Mouse (Mus musculus) kidney, adult 8-10 months (tissue): ENCODE measurements around the gene Hist4h4.
"Not testable (repeated sequence)": the region's sequence is repeated elsewhere in the genome, so short reads cannot be mapped to it uniquely, and the experiment has no call there.

Source experiments
- DNase-seq, 2 experiments: peaks; one replicate each; pipeline ENCODE4 v3.0.0; 2022

Hist4h4 gene

DNA sequence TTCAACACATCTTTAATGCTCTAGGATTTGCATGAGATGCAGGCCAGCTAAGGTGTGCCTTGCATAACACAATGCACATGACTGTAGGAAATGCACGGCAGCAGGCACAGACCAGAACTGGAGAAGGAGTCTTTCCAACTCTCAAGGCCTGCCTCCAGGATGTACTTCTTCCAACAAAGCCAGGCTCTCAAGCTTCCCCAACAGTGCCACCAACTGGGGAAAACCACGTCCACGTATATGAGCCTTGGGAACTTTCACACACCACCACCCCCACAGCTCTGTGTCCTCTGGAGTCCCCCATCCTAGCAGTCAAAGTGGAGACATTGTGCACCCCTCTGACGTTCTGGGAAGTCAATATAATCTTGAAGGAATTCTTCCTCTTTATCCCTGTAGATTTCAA is 8.9 kb upstream of the Hist4h4 start:
- no peak for DNase-seq

DNA sequence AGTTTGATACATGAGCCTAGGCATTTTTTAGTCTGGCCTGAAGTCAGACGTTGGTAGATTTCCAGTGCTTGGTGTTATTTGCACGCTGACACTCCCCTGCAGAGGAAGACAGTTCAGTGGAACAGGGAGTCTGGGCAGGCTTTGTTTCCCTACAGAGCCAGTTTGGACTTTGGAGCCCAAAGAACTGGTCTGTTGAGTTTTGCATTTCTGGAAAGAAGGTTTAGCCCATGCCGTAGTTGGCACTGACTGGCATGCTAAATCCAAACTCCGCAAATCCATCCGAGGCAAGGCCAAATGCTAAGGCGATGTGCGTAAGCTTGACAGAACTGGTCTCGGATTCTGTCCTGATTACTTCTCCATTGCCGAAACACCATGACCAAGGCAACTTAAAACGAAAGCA is 7.0 kb upstream of the Hist4h4 start:
- DNase-seq, result peak; percentile 62 to 76

DNA sequence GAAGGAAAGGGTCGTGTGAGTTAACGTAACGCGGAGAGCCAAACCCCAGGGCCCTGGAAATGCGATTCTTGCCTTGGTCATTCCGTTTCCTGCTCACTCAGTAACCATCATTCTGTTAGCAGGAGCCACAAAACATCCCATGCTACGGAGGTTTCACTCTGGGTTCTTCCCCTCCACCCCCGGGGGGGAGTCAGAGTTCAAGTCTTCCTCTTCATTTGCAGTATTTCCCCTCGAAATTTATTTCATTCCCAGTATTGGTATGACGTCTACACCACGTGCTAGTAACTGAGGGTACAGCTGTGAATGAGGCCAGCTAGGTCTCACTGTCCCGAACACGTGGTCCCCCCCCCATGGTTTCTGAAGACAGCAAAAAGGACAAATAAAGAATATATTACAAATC is 5.5 kb upstream of the Hist4h4 start:
- DNase-seq, result no peak

DNA sequence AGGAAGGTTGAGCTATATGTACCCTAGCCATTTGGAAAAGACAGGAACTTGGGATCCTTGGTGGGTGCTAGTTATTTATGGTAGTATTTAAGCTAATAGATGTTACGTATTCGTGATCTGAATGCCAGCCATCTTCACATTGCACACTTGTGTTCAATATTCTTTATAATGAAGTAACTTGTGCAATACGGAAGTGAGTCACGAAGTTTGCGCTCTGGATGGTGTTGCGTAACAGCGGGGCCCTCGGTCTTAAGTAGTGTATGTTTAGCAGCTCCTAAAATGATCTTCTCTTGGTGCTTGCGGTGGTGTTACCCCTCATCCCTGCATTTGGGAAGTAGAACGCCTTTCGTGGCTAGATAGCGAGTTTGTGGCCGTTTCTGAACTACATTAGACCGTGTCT is 4.9 kb upstream of the Hist4h4 start:
- DNase-seq, result peak; percentile 45 to 47

DNA sequence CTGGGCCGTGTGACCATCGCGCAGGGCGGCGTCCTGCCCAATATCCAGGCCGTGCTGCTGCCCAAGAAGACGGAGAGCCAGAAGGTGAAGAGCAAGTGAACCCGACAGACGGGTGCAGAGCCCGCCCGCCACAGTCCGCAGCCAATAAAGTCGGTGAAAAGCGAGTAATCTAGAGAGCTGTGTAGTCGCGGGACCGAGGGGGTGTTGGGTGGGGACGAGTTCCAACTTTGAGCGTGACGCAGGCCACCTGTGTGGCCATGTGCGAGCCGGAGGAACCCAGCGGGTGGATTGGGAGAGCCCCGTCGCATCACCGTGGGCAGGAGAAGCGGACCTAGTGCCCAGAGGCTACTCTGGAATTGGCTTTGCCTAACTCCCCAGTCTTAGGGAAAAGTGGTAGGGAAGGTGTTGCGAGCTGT is 4.4 kb upstream of the Hist4h4 start:
- peak in 1 of 2 experiments; percentile 41 for DNase-seq

DNA sequence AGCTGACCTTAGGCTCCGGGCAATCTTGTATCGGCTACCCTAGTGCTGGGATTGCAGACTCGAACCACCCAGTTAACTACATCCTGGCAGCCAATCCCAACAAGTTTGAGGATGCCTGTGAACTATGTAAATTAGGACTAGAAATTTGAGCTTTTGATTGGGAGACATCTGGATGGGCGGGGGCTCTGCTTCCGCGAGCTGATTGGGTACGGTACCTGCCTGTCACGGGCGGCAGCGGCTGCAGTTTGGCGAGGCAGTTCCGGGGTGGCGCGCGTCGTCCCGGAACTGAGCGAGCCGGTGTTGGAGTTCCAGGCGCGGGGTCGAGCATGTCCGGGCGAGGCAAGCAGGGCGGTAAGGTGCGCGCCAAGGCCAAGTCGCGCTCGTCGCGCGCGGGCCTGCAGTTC is 3.8 kb upstream of the Hist4h4 start, which contains the start of gene H2afj:
Gene H2afj, plus strand, starts transcription at position 231 of the 404 bp plus-strand sequence.
- DNase-seq, result peak; percentile 98

DNA sequence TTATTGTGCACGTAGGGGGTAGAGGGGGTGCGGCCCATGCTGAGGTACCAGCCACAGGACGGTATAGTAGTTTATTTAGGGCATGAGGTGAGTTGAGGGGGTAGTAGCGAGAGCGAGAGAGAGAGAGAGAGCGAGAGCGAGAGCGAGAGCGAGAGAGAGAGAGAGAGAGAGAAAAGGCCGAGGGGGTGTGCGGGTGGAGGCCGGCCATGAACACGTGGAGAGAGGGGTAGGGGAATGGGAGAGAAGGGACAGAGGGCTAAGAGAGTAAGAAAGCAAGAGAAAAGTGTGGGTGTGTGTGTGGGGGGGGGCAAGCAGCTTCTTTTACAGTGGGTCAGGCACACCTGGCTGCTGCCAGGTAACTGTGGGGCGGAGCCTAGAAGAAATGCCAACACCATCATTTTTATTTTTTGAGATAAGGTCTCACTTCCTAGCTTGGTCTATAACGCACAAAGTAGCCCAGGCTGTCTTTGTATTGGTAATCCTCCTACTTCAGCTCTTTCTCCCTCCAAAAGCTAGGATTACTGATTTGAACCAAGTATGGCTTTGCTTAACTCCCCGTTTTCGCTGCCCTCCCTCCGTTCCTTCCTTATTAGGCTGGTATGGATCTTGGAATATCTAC is 3.3 kb upstream of the Hist4h4 start:
- no peak for DNase-seq

DNA sequence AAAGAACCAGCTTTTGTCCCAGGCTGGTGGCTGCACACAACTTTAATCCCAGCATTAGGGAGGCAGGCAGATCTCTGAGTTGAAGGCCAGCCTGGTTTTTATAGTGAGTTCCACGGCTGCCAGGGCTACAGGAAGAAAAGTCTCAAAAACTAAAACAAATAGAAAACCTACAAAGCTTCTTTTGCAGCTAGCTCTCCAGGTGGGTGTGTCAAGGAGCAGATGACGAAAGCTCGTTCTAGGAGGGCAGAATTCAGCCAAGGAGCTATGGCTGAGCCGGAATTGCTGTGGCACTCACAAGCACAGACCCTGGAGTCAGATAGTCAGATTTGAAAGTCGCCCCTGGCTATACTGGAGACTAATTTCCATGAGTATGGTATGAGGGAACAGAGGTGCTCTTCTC is 2.6 kb upstream of the Hist4h4 start:
- DNase-seq, result no peak

DNA sequence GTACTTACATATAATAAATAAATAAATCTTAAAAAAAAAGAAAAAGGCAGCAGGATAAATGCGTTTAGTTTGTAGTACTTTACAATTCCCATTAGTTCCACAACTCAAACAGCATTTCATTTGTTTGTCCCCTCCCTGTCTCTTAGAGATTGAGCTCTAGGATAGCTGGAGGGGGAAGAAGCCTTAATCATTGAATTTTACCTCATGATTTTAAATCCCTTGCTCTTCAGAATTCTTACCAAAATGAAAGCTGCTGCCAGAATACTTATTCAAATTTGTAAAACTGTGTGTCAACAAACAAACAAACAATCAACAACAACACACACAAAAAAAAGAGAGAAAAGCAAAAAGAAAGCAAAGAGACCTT is 1.2 kb upstream of the Hist4h4 start:
- no peak for DNase-seq

DNA sequence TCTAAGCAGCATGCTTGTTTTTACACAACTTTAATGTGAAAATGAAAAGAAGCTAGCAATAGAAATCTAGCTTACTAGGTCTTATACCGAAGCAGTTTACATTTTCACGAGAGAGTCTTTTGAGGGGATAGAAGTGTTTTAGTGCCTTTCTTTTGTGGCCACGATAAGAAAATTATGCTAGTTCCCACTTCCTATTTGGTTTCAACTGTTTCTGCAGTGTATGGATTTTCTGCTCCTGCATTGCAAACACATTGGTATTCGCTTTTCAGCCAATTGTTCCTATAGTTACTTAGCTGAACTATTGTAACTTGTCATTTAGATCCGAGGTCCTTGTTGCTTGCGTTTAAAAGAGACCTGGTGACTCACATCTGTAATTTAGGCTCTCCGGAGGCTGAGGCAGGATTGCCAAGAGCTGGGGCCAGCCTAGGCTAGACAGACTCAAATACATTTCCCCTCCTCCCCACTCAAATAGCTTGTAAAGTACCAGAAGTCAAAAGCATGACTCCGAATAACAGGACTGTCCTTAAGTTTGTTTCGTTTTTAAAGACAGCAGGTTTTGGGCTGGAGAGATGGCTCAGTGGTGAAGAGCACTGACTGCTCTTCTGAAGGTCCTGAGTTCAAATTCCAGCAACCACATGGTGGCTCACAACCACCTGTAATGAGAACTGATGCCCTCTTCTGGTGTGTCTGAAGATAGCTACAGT is 642 bp upstream of the Hist4h4 start:
- DNase-seq, result no peak

DNA sequence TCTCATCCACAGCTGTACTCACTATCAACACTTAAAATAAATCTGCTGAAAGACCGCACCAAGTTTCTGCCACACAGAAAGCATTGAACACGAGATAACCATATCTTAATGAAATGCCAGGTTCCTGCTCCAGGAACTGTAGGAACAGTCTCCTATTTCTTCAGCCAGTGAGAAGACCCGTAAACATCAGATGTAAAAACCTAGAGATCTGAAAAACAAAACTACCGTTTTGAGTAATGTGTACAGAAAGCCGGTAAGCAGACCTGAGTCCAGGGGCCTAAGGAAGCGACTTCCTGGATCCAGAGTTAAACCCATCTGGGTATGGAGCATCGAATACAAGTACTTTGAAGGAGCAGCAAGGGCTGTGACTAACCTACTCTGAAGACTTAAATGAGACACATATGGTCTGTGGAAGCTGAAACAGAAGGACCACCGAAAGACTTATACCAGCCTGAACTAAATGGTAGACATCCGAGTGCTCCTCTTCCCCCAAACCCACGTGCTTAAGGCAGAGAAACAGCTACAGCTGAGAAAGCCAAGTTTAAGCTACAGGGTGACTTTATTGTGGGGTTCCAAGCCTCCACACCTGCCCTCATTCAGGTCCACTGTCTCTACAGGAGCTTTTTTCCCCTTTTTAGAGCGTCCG is 999 bp downstream of the Hist4h4 start:
- DNase-seq, result no peak

DNA sequence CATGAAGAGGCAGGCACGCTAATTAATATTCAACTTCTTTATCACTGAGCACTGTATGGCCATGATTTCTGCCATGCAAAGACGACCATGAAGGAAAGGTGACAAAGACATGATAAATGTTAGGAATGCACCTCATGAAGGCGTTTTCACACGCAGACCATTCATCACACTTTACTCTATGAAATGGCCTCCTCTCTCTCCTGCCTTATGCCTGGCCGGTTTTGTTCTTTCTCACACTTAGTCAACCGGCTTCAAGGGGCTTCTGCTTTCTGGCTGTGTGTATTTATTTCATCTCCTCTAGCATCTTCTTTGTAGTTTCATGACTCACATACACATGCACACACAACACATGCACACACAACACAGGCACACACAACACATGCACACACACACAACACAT is 2.9 kb downstream of the Hist4h4 start:
- no peak for DNase-seq

DNA sequence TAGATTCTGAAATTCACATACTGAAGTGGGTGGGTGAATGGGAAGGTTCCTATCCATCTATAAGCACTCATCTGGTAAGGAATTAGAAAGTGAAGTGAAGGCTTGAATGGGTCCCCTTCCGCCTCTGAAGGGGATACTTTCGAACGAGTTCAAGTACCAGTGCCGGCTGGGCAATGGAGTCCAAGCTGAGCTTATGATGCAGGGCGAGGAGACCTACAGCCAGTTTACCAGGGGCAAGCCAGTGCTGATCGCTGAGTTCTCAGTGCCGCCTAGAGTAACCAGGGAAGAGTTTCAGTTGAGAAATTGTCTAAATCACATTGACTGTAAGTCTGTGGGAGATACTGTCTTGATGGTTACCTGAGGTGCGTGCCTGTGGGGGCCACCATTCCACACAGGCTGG is 3.5 kb downstream of the Hist4h4 start:
- DNase-seq, result no peak

DNA sequence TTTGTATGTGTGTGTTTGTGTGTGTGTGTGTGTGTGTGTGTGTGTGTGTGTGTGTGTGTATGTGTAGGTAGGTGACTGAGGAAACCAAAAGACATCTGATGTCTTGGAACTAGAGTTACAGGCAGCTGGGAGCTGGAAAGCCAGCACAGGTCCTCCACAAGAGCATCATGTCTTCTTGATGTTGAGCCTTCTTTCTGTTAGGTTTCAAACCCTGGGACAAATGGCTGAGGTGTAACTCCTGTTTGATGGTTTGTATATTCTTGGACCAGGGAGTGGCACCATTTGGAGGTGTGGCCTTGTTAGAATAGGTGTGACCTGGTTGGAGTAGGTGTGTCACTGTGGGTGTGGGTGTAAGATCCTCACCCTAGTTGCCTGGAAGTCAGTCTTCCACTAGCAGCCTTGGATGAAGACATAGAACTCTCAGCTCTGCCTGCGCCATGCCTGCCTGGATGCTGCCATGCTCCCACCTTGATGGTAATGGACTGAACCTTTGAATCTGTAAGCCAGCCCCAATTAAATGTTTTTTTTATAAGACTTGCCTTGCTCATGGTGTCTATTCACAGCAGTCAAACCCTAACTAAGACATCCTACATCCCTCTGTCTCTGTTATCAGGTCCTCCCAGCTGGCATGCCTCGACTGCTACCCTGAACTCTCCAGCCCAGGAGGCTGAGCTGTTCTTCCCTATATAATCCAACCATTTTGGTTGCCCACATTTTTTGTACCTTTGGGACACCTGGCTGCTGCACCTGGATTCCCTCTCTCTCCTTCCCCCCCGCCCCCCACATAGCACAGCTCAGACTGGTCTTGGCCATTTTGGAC is 6.1 kb downstream of the Hist4h4 start:
- DNase-seq, result not testable (repeated sequence)

DNA sequence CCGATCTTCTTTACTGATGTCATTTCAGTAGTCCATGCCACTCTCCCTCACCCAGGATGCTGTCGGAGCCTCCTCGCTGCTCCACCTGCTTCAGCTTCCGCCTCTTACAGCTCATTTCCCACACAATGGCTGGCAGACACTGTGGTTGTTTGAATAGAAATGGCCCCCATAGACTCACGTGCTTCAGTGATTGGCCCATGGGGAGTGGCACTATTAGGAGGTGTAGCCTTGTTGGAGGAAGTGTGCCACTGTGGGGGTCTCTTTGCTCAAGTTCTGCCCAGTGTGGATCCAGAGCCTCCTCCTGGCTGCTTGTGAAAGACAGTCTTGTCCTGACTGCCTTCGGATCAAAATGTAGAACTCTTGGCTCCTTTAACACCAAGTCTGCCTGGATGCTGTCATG is 8.4 kb downstream of the Hist4h4 start:
- no peak for DNase-seq

DNA sequence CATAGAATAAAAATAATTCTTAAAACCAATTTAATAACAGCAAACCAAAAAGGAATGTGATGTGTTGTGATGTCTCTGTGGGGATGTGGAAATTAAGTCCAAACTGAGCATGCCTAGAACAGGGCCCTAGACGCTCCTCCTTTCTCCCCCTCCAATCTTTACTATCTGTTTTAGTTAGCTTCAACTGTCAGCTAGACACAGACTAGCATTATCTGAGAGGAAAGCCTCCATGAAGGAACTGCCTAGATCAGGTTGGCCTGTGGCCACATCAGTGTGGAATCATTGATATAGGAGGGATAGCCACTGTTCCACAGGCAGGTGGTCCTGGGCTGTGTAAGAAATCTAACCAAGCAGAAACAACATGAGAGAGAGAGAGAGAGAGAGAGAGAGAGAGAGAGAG is 9.1 kb downstream of the Hist4h4 start:
- no peak for DNase-seq

DNA sequence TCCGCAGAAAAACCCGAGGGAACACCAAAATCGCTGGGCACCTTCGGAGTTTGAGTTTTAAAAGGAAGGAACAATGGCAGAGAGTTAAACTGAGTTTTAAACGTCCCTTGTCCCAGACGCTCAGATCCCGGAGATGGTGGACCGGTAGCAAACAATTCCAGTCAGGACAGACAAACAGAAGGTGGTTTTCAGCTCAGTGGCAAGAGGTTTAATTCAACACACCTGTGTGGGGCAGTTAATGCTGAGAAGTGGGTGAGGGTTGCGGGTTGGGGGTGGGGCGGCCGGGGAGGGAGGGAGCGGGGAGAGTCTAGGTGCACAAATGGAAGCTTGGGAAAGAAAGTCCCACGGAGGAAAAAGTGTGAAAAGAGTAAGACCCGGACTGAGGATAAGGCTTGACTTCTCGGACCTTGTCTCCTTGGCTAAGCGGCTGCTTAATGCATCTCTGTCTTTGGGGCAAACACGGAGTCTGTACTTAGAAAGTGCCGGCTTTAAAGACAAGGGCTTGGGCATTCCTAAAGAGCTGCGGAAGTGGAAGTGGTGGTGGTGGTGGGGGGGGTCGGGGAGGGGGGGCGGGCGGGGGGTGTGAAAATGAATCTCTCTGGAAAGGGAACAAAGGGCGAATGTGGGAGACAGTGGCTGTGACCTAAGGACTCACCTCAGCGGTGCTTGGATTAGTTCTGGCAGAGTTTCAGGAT is 10.2 kb downstream of the Hist4h4 start:
- DNase-seq, result no peak

DNA sequence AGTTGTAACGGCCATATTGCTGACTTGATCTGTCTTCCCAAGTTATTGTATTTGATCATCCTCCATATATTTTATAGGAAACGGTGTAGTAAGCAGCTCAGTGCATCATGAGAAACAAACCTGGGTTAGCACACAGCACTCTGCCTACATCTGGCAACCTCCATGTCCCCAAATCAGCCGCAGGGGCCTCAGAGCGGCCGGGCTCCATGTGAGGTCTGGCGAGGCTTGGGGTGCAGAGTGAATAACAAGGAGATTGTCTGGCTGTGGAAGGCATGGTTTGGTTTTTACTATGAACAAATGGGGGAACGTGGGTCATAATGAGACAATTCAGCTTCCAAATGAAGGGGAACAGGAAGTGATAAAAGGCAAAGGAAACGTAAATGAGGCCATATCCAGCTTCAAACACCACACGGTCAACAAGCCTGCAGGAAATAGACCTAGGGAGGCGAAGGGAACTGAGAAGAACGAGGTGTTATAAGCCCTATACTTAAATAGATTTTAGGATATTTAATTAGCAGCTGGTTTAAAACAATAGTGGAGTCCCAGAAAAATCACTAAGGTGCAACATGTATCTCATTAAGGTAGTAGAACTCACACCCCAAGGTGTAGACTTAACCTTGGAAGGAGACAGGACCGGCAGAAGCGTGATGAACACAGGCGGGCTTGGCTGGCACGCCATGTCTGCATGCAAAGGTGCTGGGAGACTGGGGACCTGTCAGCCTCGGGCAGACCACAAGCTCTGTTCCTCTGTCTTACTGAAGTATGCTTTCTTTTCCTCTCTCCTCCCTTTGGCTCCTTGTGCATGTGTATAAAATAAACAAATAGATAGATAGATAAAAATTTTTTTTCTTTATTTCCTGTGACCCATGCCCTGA is 11.1 kb downstream of the Hist4h4 start:
- no peak for DNase-seq

DNA sequence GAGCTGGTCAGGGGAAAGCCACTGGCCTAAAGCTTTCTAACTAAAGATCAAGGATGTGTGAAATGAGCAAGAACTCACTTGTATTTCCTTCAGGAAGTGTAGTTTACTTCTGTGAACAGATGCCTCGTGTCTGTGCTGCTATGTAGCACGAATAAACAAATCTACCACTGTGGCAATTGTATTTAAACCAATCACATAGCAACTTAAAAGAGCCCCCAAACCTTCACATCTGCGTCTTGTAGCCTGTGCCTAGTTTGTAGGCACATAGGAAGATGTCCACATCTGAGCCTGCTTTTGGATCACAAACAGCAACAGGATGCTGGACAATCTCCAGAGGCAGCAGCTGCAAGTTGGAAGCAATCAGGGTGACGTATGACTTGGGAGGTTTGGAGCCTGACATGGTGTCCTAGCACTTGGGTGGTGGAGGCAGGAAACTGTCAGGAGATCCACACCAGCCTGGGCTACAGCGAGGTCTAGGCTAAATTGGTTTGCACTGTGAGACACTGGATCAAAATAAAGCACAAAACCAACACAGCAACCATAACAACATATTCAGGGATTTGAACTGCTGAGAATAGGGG is 14.7 kb downstream of the Hist4h4 start:
- DNase-seq, result peak; percentile 43 to 46

DNA sequence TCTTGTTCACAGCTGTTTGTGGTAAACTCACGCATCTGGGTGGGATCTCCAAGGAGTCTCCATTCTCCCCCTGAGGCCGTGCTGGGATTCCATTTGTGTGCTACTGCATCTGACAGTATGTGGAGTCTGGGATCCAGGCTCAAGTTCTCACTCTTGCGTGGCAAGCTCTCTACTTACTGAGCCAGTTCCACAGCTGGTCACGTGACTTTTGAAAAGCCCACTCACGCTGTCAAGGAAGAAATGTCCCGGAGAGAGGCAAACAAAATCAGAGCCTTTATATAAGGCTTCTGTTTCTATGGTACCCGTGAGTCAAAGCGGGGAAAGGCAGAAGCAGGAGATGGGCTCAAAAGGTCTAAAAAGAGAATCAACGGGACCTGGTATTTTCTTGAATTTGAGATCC is 21.5 kb downstream of the Hist4h4 start:
- no peak for DNase-seq

DNA sequence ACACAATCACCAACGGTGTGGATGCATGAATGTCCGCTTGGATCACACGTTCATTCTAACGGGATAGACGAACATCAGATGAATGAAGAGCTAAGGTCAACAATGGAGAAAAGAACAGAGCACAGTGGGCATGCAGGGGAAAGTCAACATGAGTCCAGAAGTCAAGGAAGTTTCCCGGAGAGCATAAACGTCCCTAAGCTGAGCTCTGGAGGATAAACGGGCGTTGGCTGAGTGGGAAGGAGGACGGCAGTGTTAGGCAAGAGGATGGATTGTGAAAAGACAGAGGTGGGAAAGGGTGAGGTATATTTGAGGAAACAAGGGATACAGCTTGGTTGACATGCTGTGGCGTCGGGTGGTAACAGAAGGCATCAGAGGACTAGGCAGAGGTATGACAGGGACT is 22.1 kb downstream of the Hist4h4 start:
- no peak for DNase-seq
